Comparison of ENCODE assay signal across 26 mouse cellular contexts in genomic region chr19:42260486-42260885, GRCm38 (mm10). TPM values are rescaled to one million over a fixed set of nuclear protein-coding genes. Genes with fewer than 3 reads are reported as not detected.
A peak's percentile ranks its signal among the peaks of the same experiment; 100 is the strongest.
DNase-seq lines count a peak whose midpoint lies in the region; TF ChIP-seq lines count a peak whose summit lies in the region.
"Had no signal": no experiment of that assay in that cellular context is flagged by ENCODE, and none has a peak within 500 bp of the region (broad histone marks: within the 10 kb centered on the region; RNA-seq: fewer than 3 reads in every experiment).

No protein-coding gene starts in this region.

- 0 out of 2 replicates have a peak overlapping the region, but pooled peaks have one; percentile 26 for H3K27ac ChIP-seq in cerebellum, adult 2 months (ENCODE audit: insufficient read depth, low read length)
- H3K27ac ChIP-seq: forebrain, embryonic 10.5 days; forebrain, embryonic 13.5 days; heart, adult 2 months; heart, embryonic 10.5 days; heart, embryonic 13.5 days; hindbrain, embryonic 14.5 days; hindbrain, postnatal 0 days had no signal

- TF ChIP-seq POLR2A in cerebellum, adult 2 months (IDR thresholded peaks at IDR 0.05; ENCODE audit: borderline replicate concordance, insufficient read depth, low read length) = no peak

- H3K27me3 ChIP-seq in cerebellum, adult 2 months (ENCODE audit: control insufficient read depth, insufficient read depth, low read length) = no peaks in the 10 kb centered on the region
- H3K27me3 ChIP-seq: Patski had no signal

- H3K4me1 ChIP-seq in cerebellum, adult 2 months (ENCODE audit: control insufficient read depth, insufficient read depth, low read length) = peaks cover 30% of the 10 kb centered on the region

- H3K4me3 ChIP-seq in cerebellum, adult 2 months (replicated peaks; ENCODE audit: insufficient read depth, low read depth, low read length) = no peak overlapping the region
- H3K4me3 ChIP-seq: forebrain, embryonic 10.5 days; forebrain, embryonic 13.5 days; heart, adult 2 months; heart, embryonic 10.5 days; heart, embryonic 13.5 days had no signal

- peak; percentile 24 for DNase-seq in cerebellum, adult 11 months
- no peak for DNase-seq in cerebellum, postnatal 4 days (ENCODE audit: low spot score in 2 of 2)
- no peak for DNase-seq in cerebellum, adult 2 months
- no peak for DNase-seq in cerebellum, adult 9-10 months
- DNase-seq in cerebellum, adult 8-10 months = peak; percentile 35
- peak; percentile 30 to 64 for DNase-seq in cerebellum, postnatal 25 days
- DNase-seq in thymus, postnatal 14 days = no peak
- DNase-seq in ovary, adult 18-20 months (ENCODE audit: low spot score) = no peak
- DNase-seq: adrenal gland, postnatal 10 days; adrenal gland, postnatal 36 days; B cell, adult 2 months; gastrocnemius, postnatal 10 days; gastrocnemius, postnatal 36 days; heart, adult 2 months; heart, postnatal 14 days; heart, postnatal 4 days; kidney, adult 18-20 months had no signal

- no peak for TF ChIP-seq CTCF in cerebellum, adult 2 months (IDR thresholded peaks at IDR 0.05; ENCODE audit: borderline replicate concordance, insufficient read depth, low read depth, low read length)

- WGBS in cerebellum, adult 2 months = 68% methylated on average over 8 of the region's 8 CpGs

RNA-seq across cellular contexts. Expression of gene Golga7b, which starts 13.1 kb away (rescaled TPM):
- 90.4 and 98.9 TPM in 2 replicates for polyA plus RNA-seq in cerebellum, adult 2 months (2012; rRNA removed)
- polyA plus RNA-seq: G1E; inflammation-experienced regulatory T-cells, adult 6 months had no signal

RNA-seq across cellular contexts. Expression of gene Sfrp5, which starts 58.4 kb away (rescaled TPM):
- 12.7 and 15.3 TPM in 2 replicates for polyA plus RNA-seq in cerebellum, adult 2 months (2012; rRNA removed)
- polyA plus RNA-seq: forebrain, embryonic 13.5 days; G1E; inflammation-experienced regulatory T-cells, adult 6 months had no signal

Comparison
In these comparisons a context has a peak if more than half of its experiments do, and no peak if none do; other contexts are left out.
1. DNase-seq: peak in cerebellum, adult 11 months (single experiment), cerebellum, adult 8-10 months (single experiment) and cerebellum, postnatal 25 days (2 of 2); none in cerebellum, postnatal 4 days (0 of 2), cerebellum, adult 2 months (0 of 2), cerebellum, adult 9-10 months (single experiment), thymus, postnatal 14 days (single experiment) and ovary, adult 18-20 months (single experiment).